Mouse (Mus musculus) MEL (cell line): Measurements from ENCODE around the gene Phf23.

ENCODE experiments used
- CHD1 ChIP-seq: IDR thresholded peaks from 2 replicates; pipeline ENCODE4 v1.6.1; 2012; ENCODE audit warnings: low read depth, mild to moderate bottlenecking, inconsistent platforms, low read length, improper control_type of control experiment
- CTCF ChIP-seq, 3 experiments: IDR thresholded peaks in 2 of 3; conservative IDR thresholded peaks in 1 of 3; 2 replicates each; pipeline ENCODE4 v1.5.1; 2011 to 2012; ENCODE audit warnings: low read length in 3 of 3, low read depth in 2 of 3, mild to moderate bottlenecking in 2 of 3, improper control_type of control experiment in 1 of 3, inconsistent platforms in 1 of 3, mixed read lengths in 1 of 3, moderate library complexity in 1 of 3; ENCODE audit not compliant: control insufficient read depth in 1 of 3, insufficient read depth in 1 of 3, poor library complexity in 1 of 3, severe bottlenecking in 1 of 3
- ELF1 ChIP-seq: IDR thresholded peaks from 2 replicates; pipeline ENCODE4 v1.6.1; 2014; ENCODE audit warnings: low read depth, mild to moderate bottlenecking, inconsistent platforms, low read length, improper control_type of control experiment, moderate library complexity
- EP300 ChIP-seq, 2 experiments: IDR thresholded peaks; 2 replicates each; pipeline ENCODE4 v1.6.1; 2011; ENCODE audit warnings: improper control_type of control experiment in 2 of 2, low read length in 2 of 2, low read depth in 1 of 2, mild to moderate bottlenecking in 1 of 2
- ETS1 ChIP-seq: IDR thresholded peaks from 2 replicates; pipeline ENCODE4 v1.6.1; 2012; ENCODE audit warnings: low read depth, mild to moderate bottlenecking, inconsistent platforms, low read length, improper control_type of control experiment, moderate library complexity
- HCFC1 ChIP-seq: IDR thresholded peaks from 2 replicates; pipeline ENCODE4 v1.6.1; 2012; ENCODE audit warnings: low read depth, mild to moderate bottlenecking, inconsistent platforms, low read length, improper control_type of control experiment, moderate library complexity
- JUND ChIP-seq: IDR thresholded peaks from 2 replicates; pipeline ENCODE4 v1.6.1; 2011; ENCODE audit warnings: low read depth, mild to moderate bottlenecking, improper control_type of control experiment, low read length
- MAX ChIP-seq: IDR thresholded peaks from 2 replicates; pipeline ENCODE4 v1.6.1; 2011; ENCODE audit warnings: low read length, improper control_type of control experiment
- POLR2AphosphoS2 ChIP-seq: IDR thresholded peaks from 2 replicates; pipeline ENCODE4 v1.6.1; 2011; ENCODE audit warnings: low read length, improper control_type of control experiment
- SIN3A ChIP-seq: IDR thresholded peaks from 2 replicates; pipeline ENCODE4 v1.6.1; 2012; ENCODE audit warnings: low read length, improper control_type of control experiment, inconsistent platforms
- TCF12 ChIP-seq: IDR thresholded peaks from 2 replicates; pipeline ENCODE4 v1.6.1; 2014; ENCODE audit warnings: low read depth, mild to moderate bottlenecking, inconsistent platforms, low read length, improper control_type of control experiment, moderate library complexity
- ZMIZ1 ChIP-seq: IDR thresholded peaks from 2 replicates; pipeline ENCODE4 v1.6.1; 2012; ENCODE audit warnings: low read depth, mild to moderate bottlenecking, inconsistent platforms, low read length, improper control_type of control experiment, moderate library complexity

DNA sequence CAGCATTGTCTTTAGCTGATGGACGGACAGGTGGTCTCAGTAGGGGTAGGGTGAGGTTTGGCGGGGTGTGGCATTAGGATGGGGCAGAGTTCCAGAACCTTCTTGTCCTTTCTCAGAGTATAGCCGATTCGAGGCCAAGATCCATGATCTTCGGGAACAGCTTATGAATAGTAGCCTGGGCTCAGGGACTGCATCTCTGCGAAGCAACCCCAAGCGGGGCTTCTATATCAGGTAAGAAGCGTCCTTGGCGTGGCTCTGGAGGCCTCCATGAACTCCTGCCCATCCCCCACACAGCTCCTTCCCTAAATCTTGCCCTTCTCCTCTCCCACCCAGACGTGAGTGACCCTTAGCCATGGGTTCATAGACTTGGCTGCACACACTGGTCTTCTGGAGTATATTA lies 44.1 kb downstream of the Phf23 start:
- TF ChIP-seq CTCF (IDR thresholded peaks at IDR 0.05 in 2 of 3, conservative IDR thresholded peaks at IDR 0.05 in 1 of 3; ENCODE audit: control insufficient read depth in 1 of 3, insufficient read depth in 1 of 3, low read depth in 2 of 3, low read length in 3 of 3, poor library complexity in 1 of 3, severe bottlenecking in 1 of 3) (no peak), EP300 (IDR thresholded peaks at IDR 0.05; ENCODE audit: low read depth in 1 of 2, low read length in 2 of 2) (no peak), CHD1 (no peak), MAX (no peak), ZMIZ1 (no peak), ELF1 (no peak), SIN3A (no peak), JUND (no peak), HCFC1 (no peak), ETS1 (no peak), POLR2AphosphoS2 (no peak), TCF12 (no peak)
